Mouse (Mus musculus) limb, embryonic 11.5 days (tissue): ENCODE results near the gene Klhl5. TPM values are rescaled to one million over a fixed set of nuclear protein-coding genes. Genes with fewer than 3 reads are reported as not detected.

Source experiments
- ATAC-seq: fragments of 200-750 bp; cut with Nextera tagmentation; 2 replicates; pipeline ENCODE4 v1.8.0; 2017; ENCODE audit warnings: low read depth; ENCODE audit not compliant: insufficient number of reproducible peaks, low FRiP score, low TSS enrichment
- DNase-seq: peaks from one replicate; pipeline ENCODE4 v3.0.0-alpha.2; 2015; ENCODE audit warnings: low spot score
- H3K27ac ChIP-seq: fragments of 300-500 bp; sonication (generic); replicated peaks from 2 replicates; pipeline ENCODE4 v1.5.1; 2014; ENCODE audit warnings: low read depth, mild to moderate bottlenecking, low read length
- H3K27me3 ChIP-seq: fragments of 300-500 bp; sonication (generic); 2 replicates; pipeline ENCODE4 v1.6.1; 2014; ENCODE audit warnings: mild to moderate bottlenecking, low read length, mixed read lengths; ENCODE audit not compliant: control insufficient read depth, insufficient read depth
- H3K36me3 ChIP-seq: fragments of 300-500 bp; sonication (generic); 2 replicates; pipeline ENCODE4 v1.6.1; 2014; ENCODE audit warnings: mild to moderate bottlenecking, low read length, moderate library complexity, mixed read lengths; ENCODE audit not compliant: control insufficient read depth, insufficient read depth
- H3K4me1 ChIP-seq: fragments of 300-500 bp; sonication (generic); 2 replicates; pipeline ENCODE4 v1.6.1; 2014; ENCODE audit warnings: low read length, mixed read lengths; ENCODE audit not compliant: control insufficient read depth, insufficient read depth
- H3K4me2 ChIP-seq: fragments of 300-500 bp; sonication (generic); 2 replicates; pipeline ENCODE4 v1.6.1; 2014; ENCODE audit warnings: low read depth, mild to moderate bottlenecking, moderate library complexity; ENCODE audit not compliant: severe bottlenecking
- H3K4me3 ChIP-seq: fragments of 300-500 bp; sonication (generic); 2 replicates; pipeline ENCODE4 v1.5.1; 2014; ENCODE audit warnings: low read depth, low read length
- H3K9ac ChIP-seq: fragments of 300-500 bp; sonication (generic); 2 replicates; pipeline ENCODE4 v1.6.1; 2014; ENCODE audit warnings: mild to moderate bottlenecking, low read length
- H3K9me3 ChIP-seq: fragments of 300-500 bp; sonication (generic); 2 replicates; pipeline ENCODE4 v1.6.1; 2016; ENCODE audit warnings: low read length; ENCODE audit not compliant: control insufficient read depth
- WGBS: fragments of 180-500 bp; shearing (Covaris S2); extraction: QIAGEN DNeasy Blood & Tissue Kit; methylation state at CpG from one replicate; pipeline ENCODE4 v1.1.7; 2014; 5-methylcytosine and 5-hydroxymethylcytosine counted together
- polyA plus RNA-seq: library from polyadenylated mRNA; unstranded; fragments of >200 nt; fragmentation: Nextera tagmentation; extraction: Ambion mirVana; gene quantifications from 2 replicates; pipeline ENCODE4 v1.2.1, GENCODE M21; 2014

The Klhl5 gene
- polyA plus RNA-seq, 1 experiment from 2014 or later: 15.5 TPM

DNA sequence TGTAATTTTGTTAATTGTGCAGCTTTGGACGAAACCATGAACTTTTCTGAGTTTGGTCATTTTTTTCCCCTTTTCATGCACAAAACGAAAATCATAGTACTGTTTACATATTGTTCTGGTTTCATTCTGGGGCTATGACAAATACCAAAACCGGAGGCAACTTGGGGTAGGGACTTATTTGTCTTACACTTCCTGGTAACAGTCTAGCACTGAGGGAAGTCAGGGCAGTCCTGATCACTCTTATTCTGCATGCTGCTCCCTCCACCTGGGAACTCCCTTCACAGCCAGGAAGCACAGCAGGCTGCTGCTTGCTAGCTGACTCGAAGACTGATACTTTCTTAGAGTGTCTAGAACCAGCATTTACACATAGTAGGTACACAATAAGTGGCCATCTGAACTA, 34.1 kb upstream of the Klhl5 start:
- Histone ChIP-seq H3K27ac (no peak overlapping the region), H3K36me3 (no peaks in the 10 kb centered on the region), H3K9me3 (no peaks in the 10 kb centered on the region), H3K4me1 (peaks cover 7% of the 10 kb centered on the region; the same call in 1 of the 2 replicates), H3K4me2 (no peak overlapping the region), H3K4me3 (no peak overlapping the region), H3K27me3 (no peaks in the 10 kb centered on the region), H3K9ac (no peak overlapping the region)
- DNase-seq (no peak), ATAC-seq (no peak)
- 78% methylated on average over 4 of the region's 4 CpGs for WGBS

DNA sequence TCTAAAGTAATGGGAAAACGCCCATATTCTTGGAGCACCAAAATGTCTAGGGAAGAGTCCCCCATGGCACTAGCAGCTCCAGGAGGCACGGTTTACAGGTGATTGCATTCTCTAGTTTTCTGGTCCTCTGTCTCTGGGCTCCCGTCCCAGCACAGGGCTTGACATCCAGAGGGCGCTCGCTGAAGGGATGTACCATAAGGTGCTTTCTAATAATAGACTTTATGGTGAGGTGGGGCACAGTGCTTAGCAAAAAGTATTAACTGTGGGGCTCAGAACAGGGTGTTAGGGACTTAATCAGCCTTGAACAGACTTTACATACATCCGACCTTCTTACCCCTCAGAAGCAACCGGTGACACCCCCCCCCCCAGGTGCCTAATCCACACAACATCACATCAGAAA, 32.6 kb upstream of the Klhl5 start:
- ATAC-seq: no peak
- no peaks in the 10 kb centered on the region for H3K9me3 ChIP-seq
- no peaks in the 10 kb centered on the region for H3K36me3 ChIP-seq

GRCm38 (mm10) chr5:65076087-65076486, 31.3 kb upstream of the Klhl5 start:
- H3K9ac ChIP-seq: no peak overlapping the region
- WGBS: 79% methylated on average over 2 of the region's 2 CpGs

More for the DNA sequence above, 32.6 kb upstream of the Klhl5 start:
- Histone ChIP-seq H3K27ac (no peak overlapping the region), H3K27me3 (no peaks in the 10 kb centered on the region), H3K9ac (no peak overlapping the region), H3K4me3 (no peak overlapping the region), H3K4me2 (no peak overlapping the region), H3K4me1 (peaks cover 7% of the 10 kb centered on the region; the same call in 1 of the 2 replicates)
- DNase-seq: no peak
- 64% methylated on average over 7 of the region's 7 CpGs for WGBS

GRCm38 (mm10) chr5:65076748-65077147, 30.6 kb upstream of the Klhl5 start:
- 0 out of 2 replicates have a peak, but pooled peaks cover 2% of the 10 kb centered on the region for H3K4me1 ChIP-seq
- no peaks in the 10 kb centered on the region for H3K27me3 ChIP-seq
- no peaks in the 10 kb centered on the region for H3K36me3 ChIP-seq
- 19% methylated on average over 3 of the region's 3 CpGs for WGBS
- H3K4me2 ChIP-seq: no peak overlapping the region
- DNase-seq (no peak), ATAC-seq (no peak)
- H3K27ac ChIP-seq: no peak overlapping the region
- H3K9ac ChIP-seq: no peak overlapping the region
- no peaks in the 10 kb centered on the region for H3K9me3 ChIP-seq
- no peak overlapping the region for H3K4me3 ChIP-seq

More at GRCm38 (mm10) chr5:65076087-65076486, 31.3 kb upstream of the Klhl5 start:
- Histone ChIP-seq H3K36me3 (no peaks in the 10 kb centered on the region), H3K4me2 (no peak overlapping the region), H3K27ac (no peak overlapping the region), H3K4me1 (0 out of 2 replicates have a peak, but pooled peaks cover 2% of the 10 kb centered on the region), H3K9me3 (no peaks in the 10 kb centered on the region), H3K4me3 (no peak overlapping the region), H3K27me3 (no peaks in the 10 kb centered on the region)
- DNase-seq (no peak), ATAC-seq (no peak)

- 94% methylated on average over 4 of the region's 4 CpGs for WGBS
- Histone ChIP-seq H3K27me3 (no peaks in the 10 kb centered on the region), H3K4me1 (0 out of 2 replicates have a peak, but pooled peaks cover 2% of the 10 kb centered on the region), H3K27ac (no peak overlapping the region), H3K9ac (no peak overlapping the region), H3K9me3 (no peaks in the 10 kb centered on the region), H3K36me3 (no peaks in the 10 kb centered on the region), H3K4me3 (no peak overlapping the region), H3K4me2 (no peak overlapping the region)
- DNase-seq (no peak), ATAC-seq (no peak)
Measured at GRCm38 (mm10) chr5:65078081-65078480, 29.3 kb upstream of the Klhl5 start.

DNA sequence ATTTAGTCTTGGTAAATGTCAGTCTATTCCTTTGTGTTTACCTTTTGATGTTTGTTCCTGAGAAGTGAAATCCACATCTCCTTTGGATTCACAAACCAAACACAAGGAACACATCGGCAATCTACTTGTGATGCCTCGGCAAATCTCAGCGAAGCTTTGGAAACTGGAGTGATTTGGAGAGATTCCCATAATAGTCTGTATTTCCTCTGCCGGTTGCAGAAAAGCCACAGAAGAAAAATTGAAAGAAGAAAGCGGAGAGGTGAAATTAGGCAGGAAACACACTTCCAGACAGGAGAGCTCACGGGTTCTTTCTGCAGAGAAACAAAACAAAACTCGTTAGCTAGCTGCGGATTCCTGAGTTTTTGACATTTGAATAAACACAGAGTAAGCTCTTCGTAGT, 27.5 kb upstream of the Klhl5 start:
- no peaks in the 10 kb centered on the region for H3K9me3 ChIP-seq
- H3K4me1 ChIP-seq: no peaks in the 10 kb centered on the region
- H3K27me3 ChIP-seq: no peaks in the 10 kb centered on the region
- no peak overlapping the region for H3K4me3 ChIP-seq
- no peak overlapping the region for H3K4me2 ChIP-seq
- H3K36me3 ChIP-seq: no peaks in the 10 kb centered on the region
- WGBS: 77% methylated on average over 9 of the region's 9 CpGs
- H3K9ac ChIP-seq: no peak overlapping the region
- no peak overlapping the region for H3K27ac ChIP-seq
- DNase-seq: no peak
- no peak for ATAC-seq

DNA sequence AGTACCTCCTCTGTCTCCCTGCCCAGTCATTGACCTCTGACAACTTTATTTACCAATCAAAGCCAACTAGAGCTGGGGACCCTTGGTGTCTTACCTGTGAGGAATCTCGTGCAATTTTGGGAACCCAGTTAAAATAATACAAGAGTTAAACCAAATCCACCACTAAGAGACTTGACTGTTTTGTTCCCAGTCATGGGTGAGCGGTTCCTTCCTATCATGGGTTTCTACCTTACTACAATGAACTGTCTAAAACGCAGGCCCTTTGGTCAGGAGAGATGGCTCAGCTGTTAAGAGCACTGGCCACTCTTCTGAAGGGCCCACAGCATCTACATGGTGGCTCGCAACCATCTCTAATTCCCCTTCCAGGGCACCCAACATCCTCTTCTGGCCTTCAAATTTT, 25.5 kb upstream of the Klhl5 start:
- Histone ChIP-seq H3K9me3 (no peaks in the 10 kb centered on the region), H3K36me3 (no peaks in the 10 kb centered on the region), H3K4me3 (no peak overlapping the region), H3K27me3 (no peaks in the 10 kb centered on the region), H3K4me2 (no peak overlapping the region), H3K4me1 (no peaks in the 10 kb centered on the region), H3K9ac (no peak overlapping the region), H3K27ac (no peak overlapping the region)
- 85% methylated on average over 4 of the region's 4 CpGs for WGBS
- ATAC-seq (no peak), DNase-seq (no peak)

- Histone ChIP-seq H3K27me3 (no peaks in the 10 kb centered on the region), H3K9me3 (no peaks in the 10 kb centered on the region), H3K9ac (no peak overlapping the region), H3K4me2 (no peak overlapping the region), H3K4me1 (no peaks in the 10 kb centered on the region), H3K4me3 (no peak overlapping the region), H3K36me3 (no peaks in the 10 kb centered on the region), H3K27ac (no peak overlapping the region)
- DNase-seq (no peak), ATAC-seq (no peak)
- 90% methylated on average over 6 of the region's 6 CpGs for WGBS
Measured at GRCm38 (mm10) chr5:65086522-65086921, 20.8 kb upstream of the Klhl5 start.

DNA sequence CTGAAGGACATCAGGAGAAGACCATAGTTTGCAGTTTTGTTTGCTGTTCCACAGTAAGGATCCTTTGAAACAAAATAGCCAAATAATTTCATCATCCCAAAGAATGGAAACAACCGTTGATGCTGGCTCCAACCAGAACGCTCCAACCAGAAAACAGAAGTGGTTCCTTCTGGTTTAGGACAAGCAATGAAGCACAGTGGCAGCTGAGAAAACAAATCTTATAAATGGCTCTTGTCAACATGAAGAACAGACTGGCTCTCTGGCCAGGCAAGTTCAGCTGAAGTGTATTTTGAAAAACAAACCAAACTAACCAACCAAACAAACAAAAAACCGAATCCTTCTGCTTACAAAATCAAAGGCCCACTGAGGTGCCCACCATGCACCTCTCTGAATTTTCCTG, 17.6 kb upstream of the Klhl5 start:
- Histone ChIP-seq H3K4me2 (no peak overlapping the region), H3K9ac (no peak overlapping the region), H3K4me3 (no peak overlapping the region), H3K4me1 (peaks cover 9% of the 10 kb centered on the region), H3K36me3 (no peaks in the 10 kb centered on the region), H3K27me3 (no peaks in the 10 kb centered on the region), H3K9me3 (no peaks in the 10 kb centered on the region), H3K27ac (no peak overlapping the region)
- WGBS: 67% methylated on average over 3 of the region's 3 CpGs
- ATAC-seq (no peak), DNase-seq (no peak)
